Mouse (Mus musculus) E14TG2a.4 (cell line): ENCODE data around the gene Whrn.

ENCODE experiments used
- CTCF ChIP-seq: conservative IDR thresholded peaks from 2 replicates; pipeline ENCODE4 v1.5.1; 2014; ENCODE audit warnings: low read length
- NANOG ChIP-seq: IDR thresholded peaks from 2 replicates; pipeline ENCODE4 v1.6.1; 2014; ENCODE audit warnings: borderline replicate concordance, low read length, mixed read lengths
- POU5F1 ChIP-seq: IDR thresholded peaks from 2 replicates; pipeline ENCODE4 v1.6.1; 2014; ENCODE audit warnings: low read length, borderline replicate concordance

- TF ChIP-seq CTCF = no peak
- TF ChIP-seq NANOG = no peak
- TF ChIP-seq POU5F1 = no peak
Observed at GRCm38 (mm10) chr4:63408247-63408646, 87.5 kb downstream of the Whrn start.
